Mouse (Mus musculus) bone marrow, adult 2 months (tissue): ENCODE data around the gene Trp53rkb.

ENCODE experiments used
- CTCF ChIP-seq: fragments of 200-500 bp; IDR thresholded peaks from 2 replicates; pipeline ENCODE4 v1.5.1; 2011; ENCODE audit warnings: low read length, control low read depth; ENCODE audit not compliant: control insufficient read depth, insufficient read depth
- POLR2A ChIP-seq: fragments of 200-500 bp; IDR thresholded peaks from 2 replicates; pipeline ENCODE4 v1.6.1; 2011; ENCODE audit warnings: low read depth, mild to moderate bottlenecking, control low read depth, low read length, borderline replicate concordance; ENCODE audit not compliant: control insufficient read depth

DNA sequence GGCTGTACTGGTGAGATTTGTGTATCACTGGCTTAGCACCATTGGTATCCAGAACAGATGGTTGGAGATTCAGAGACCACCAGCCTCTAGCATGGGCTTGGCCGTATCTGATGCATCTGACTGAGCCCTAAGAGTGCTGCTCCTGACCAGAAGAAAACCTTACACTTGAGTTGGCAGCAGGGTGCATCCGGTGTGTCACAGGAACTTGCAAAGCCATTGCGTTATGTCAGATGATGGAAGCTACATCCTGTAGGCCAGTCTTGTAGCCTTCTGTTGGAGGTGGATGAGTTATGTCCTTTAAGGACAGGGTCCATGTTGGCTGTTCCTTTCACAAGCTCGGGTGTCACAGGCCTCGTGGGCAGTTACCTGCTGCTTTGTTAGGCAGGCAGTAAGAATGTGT lies 32.7 kb downstream of the Trp53rkb start:
- TF ChIP-seq CTCF (no peak), POLR2A (no peak)
